Mouse (Mus musculus) heart, postnatal 0 days (tissue): ENCODE data around the gene Smad6. TPM values are rescaled to one million over a fixed set of nuclear protein-coding genes. Genes with fewer than 3 reads are reported as not detected.

Source experiments
- ATAC-seq: fragments of 200-750 bp; cut with Nextera tagmentation; 2 replicates; pipeline ENCODE4 v1.8.0; 2017; ENCODE audit warnings: low read depth, moderate number of reproducible peaks, moderate library complexity; ENCODE audit not compliant: insufficient read depth
- DNase-seq: peaks from one replicate; pipeline ENCODE4 v3.0.0-alpha.2; 2016; ENCODE audit warnings: low spot score
- H3K27ac ChIP-seq: fragments of 300-500 bp; sonication (generic); 2 replicates; pipeline ENCODE4 v1.5.1; 2014; ENCODE audit warnings: low read depth, mild to moderate bottlenecking
- H3K27me3 ChIP-seq: fragments of 300-500 bp; sonication (generic); 2 replicates; pipeline ENCODE4 v1.6.1; 2014; ENCODE audit warnings: low read length, mixed read lengths; ENCODE audit not compliant: control insufficient read depth, insufficient read depth
- H3K36me3 ChIP-seq: fragments of 300-500 bp; sonication (generic); replicated peaks from 2 replicates; pipeline ENCODE4 v1.6.1; 2014; ENCODE audit warnings: low read length, mixed read lengths; ENCODE audit not compliant: control insufficient read depth, insufficient read depth
- H3K4me1 ChIP-seq: fragments of 300-500 bp; sonication (generic); 2 replicates; pipeline ENCODE4 v1.6.1; 2014; ENCODE audit warnings: antibody characterized with exemption; ENCODE audit not compliant: control insufficient read depth, insufficient read depth
- H3K4me2 ChIP-seq: fragments of 300-500 bp; sonication (generic); 2 replicates; pipeline ENCODE4 v1.6.1; 2014; ENCODE audit warnings: low read depth, mild to moderate bottlenecking, low read length, moderate library complexity
- H3K4me3 ChIP-seq: fragments of 300-500 bp; sonication (generic); 2 replicates; pipeline ENCODE4 v1.5.1; 2014; ENCODE audit warnings: low read depth, low read length
- H3K9ac ChIP-seq: fragments of 300-500 bp; sonication (generic); replicated peaks from 2 replicates; pipeline ENCODE4 v1.6.1; 2014; ENCODE audit warnings: low read depth, low read length, mixed read lengths
- H3K9me3 ChIP-seq: fragments of 300-500 bp; sonication (generic); replicated peaks from 2 replicates; pipeline ENCODE4 v1.6.1; 2016; ENCODE audit warnings: low read length; ENCODE audit not compliant: control insufficient read depth
- CTCF ChIP-seq: IDR thresholded peaks from 2 replicates; pipeline ENCODE4 v1.5.1; 2016; ENCODE audit warnings: antibody characterized with exemption, control low read depth, low read depth
- EP300 ChIP-seq: IDR thresholded peaks from 2 replicates; pipeline ENCODE4 v1.6.1; 2016; ENCODE audit warnings: antibody characterized with exemption, low read depth
- WGBS: fragments of 180-500 bp; shearing (Covaris S2); extraction: QIAGEN DNeasy Blood & Tissue Kit; methylation state at CpG from one replicate; pipeline ENCODE4 v1.1.7; 2014; 5-methylcytosine and 5-hydroxymethylcytosine counted together
- polyA plus RNA-seq: library from polyadenylated mRNA; unstranded; fragments of >200 nt; fragmentation: Nextera tagmentation; extraction: Ambion mirVana; gene quantifications from 2 replicates; pipeline ENCODE4 v1.2.1, GENCODE M21; 2015
- total RNA-seq: library from RNA; depleted of rRNA; stranded (reverse); fragments of >200 nt; gene quantifications from 2 replicates; pipeline ENCODE4 v1.2.3, GENCODE M21; 2014; ENCODE audit warnings: low replicate concordance

Smad6 gene
- total and polyA plus RNA-seq, 2 experiments from 2014 or later, result 5.6 to 68.4 TPM

DNA sequence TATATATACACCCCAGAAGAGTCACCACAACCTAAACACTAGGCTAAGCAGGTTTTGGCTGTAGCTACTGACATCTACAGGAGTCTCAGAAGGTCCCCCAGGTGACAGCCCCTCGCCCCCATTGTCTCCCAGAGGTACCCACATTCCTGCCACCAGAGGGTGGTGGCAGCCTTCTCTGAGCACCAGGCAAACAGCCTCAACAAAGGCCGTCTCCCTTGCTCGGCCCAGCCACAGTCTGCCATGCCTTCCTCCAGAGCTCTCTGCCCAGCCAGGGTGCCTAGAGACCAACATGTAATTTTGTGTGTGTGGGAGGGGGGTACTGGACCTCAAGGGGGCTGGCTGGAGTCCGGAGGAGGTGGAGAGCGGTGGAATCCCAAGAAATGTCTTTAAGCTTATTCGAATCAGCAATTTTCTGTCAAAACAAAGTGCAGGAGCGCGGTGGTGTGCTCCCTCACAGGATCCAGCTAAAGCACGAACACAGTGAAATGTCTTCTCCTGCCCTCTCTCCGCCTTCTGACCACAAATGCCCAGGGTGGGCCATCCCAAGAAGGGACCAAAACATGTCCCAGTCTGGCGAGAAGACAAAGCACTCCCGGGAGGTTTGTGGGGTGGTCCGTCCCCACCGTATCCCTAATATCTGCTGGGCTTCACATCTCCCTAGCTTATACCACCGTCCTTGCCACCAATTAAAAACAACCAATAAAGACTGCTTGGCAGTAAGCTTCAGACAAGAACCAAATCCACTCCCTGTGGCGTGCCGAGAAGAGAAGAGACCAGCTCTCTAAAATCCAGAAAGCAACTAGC, 62.5 kb downstream of the Smad6 start:
- Histone ChIP-seq H3K4me2 (peak overlapping the region; percentile 32), H3K36me3 (no peaks in the 10 kb centered on the region), H3K4me1 (peaks cover 61% of the 10 kb centered on the region), H3K9ac (peak overlapping the region; percentile 38; the same call in 1 of the 2 replicates), H3K4me3 (no peak overlapping the region), H3K27me3 (no peaks in the 10 kb centered on the region), H3K9me3 (no peaks in the 10 kb centered on the region), H3K27ac (peak overlapping the region; percentile 81)
- TF ChIP-seq EP300, result no peak
- TF ChIP-seq CTCF, result peak; percentile 94
- ATAC-seq, result peak; percentile 64
- DNase-seq, result peak; percentile 86
- WGBS, result 42% methylated on average over 17 of the region's 17 CpGs

DNA sequence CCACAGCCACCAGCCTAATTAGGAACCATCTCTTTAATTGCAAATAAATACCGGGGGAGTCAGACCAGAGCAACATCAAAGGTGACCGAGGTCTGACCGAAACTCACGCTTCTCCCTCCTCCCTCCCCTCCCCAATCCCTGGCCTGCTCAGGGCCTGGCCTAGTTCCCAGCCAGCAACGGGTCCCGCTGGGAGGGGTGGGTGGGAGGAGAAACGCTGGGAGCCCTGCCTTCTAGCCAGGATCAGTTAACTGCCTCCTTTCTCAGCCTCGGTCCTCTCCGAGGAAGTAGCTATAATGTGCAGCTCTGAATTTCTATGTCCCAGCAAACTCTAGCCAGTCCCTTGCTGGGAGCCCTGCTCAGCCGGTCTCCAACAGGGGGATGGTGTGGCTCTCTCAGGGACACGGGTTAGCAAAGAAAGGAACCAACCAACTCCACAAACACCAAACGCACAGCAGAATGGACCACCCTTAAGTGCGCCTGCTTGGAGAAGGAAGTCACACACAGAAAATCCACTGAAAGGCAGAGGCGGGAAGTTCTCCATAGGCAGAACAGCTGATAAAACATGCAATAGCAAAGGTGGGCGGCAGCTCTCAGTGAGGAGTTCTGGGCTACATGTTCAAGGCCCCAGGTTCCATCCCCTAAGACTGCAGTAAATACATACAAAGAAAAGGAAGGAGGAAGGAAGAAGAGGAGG, 63.4 kb downstream of the Smad6 start:
- Histone ChIP-seq H3K27ac (peak overlapping the region; percentile 81), H3K9me3 (no peaks in the 10 kb centered on the region), H3K36me3 (peaks cover 3% of the 10 kb centered on the region), H3K9ac (0 out of 2 replicates have a peak overlapping the region, but pooled peaks have one; percentile 3), H3K4me3 (no peak overlapping the region), H3K27me3 (no peaks in the 10 kb centered on the region), H3K4me1 (peaks cover 55% of the 10 kb centered on the region), H3K4me2 (peak overlapping the region; percentile 32)
- peak; percentile 10; the same call in 1 of the 2 replicates for TF ChIP-seq CTCF
- TF ChIP-seq EP300, result no peak
- ATAC-seq (peak; percentile 70), DNase-seq (peak; percentile 87)
- 12% methylated on average over 15 of the region's 15 CpGs for WGBS

DNA sequence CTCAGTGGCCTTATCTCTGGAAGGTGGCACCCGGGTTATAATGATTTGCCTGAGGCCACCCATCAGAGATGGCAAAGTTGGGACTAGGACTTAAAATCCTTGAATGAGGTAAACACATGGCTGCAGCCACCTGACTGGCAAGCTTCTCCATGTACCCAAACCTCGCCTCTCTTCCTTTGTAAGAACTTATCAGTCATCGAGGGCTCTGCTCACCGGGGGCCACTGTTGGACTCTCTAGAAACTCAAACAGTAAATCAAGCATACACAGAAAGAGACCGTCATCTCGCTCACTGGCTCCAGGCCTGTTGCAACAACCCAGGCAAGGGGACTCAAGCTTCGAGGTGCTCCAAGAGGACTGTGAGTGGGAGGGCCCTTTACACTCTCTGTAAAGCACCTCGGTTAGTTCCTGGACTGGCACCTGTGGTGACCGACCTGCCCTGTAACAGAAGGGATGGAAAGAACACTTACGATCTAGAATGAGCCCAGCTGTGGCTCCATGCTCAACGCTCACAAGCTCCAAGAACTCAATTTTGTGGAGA, 64.1 kb downstream of the Smad6 start:
- peaks cover 48% of the 10 kb centered on the region for H3K4me1 ChIP-seq
- 45% methylated on average over 11 of the region's 11 CpGs for WGBS
- 0 out of 2 replicates have a peak overlapping the region, but pooled peaks have one; percentile 3 for H3K9ac ChIP-seq
- no peak overlapping the region for H3K4me3 ChIP-seq
- H3K4me2 ChIP-seq, result peak overlapping the region; percentile 32
- no peaks in the 10 kb centered on the region for H3K27me3 ChIP-seq
- peak overlapping the region; percentile 81 for H3K27ac ChIP-seq
- H3K9me3 ChIP-seq, result no peaks in the 10 kb centered on the region
- TF ChIP-seq EP300, result no peak
- TF ChIP-seq CTCF, result no peak
- DNase-seq, result no peak
- H3K36me3 ChIP-seq, result peaks cover 6% of the 10 kb centered on the region
- no peak for ATAC-seq

DNA sequence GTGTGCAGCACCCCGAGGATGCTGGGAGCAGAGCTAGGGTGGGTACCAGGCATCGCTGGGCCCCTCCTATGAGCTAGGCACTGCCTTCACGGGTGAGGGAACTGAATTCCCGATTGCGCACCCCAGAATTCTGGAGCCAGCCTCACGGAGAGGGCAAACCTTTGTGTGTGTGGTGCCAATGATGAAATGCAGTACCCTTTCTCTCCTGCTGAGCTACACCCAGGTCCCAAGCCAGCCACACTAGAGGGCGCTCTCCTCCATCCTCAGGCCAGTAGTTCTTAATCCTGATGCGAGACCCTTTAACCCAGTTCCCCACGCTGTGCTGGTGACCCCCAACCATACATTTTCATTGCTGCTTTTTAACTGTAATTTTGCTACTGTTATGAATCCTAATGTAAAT, 65.8 kb downstream of the Smad6 start:
- no peaks in the 10 kb centered on the region for H3K9me3 ChIP-seq
- DNase-seq (peak; percentile 77), ATAC-seq (no peak)
- H3K4me2 ChIP-seq, result no peak overlapping the region
- H3K27me3 ChIP-seq, result no peaks in the 10 kb centered on the region
- H3K27ac ChIP-seq, result no peak overlapping the region
- H3K36me3 ChIP-seq, result peaks cover 17% of the 10 kb centered on the region
- WGBS, result 22% methylated on average over 9 of the region's 9 CpGs
- TF ChIP-seq CTCF (peak; percentile 93), EP300 (no peak)
- H3K4me3 ChIP-seq, result no peak overlapping the region
- H3K4me1 ChIP-seq, result peaks cover 43% of the 10 kb centered on the region
- H3K9ac ChIP-seq, result no peak overlapping the region

DNA sequence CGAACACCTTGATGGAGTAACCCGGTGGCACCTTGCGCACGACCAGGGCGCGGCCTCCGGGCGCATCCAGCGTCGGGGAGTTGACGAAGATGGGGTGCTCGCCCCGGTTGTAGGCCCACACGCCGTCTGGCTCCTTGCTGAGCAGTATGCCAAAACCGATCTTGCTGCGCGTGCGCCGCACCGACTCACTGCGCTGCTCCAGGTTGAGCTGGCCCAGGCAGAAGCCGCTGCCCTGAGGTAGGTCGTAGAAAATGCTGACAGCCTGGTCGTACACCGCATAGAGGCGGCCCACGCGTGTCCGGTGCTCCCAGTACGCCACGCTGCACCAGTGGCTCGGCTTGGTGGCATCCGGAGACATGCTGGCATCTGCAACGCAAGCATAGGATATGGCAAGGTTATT, 68.2 kb downstream of the Smad6 start:
- no peak for ATAC-seq
- no peak overlapping the region for H3K4me2 ChIP-seq
- H3K9me3 ChIP-seq, result no peaks in the 10 kb centered on the region
- no peak overlapping the region for H3K4me3 ChIP-seq
- DNase-seq, result no peak
- TF ChIP-seq EP300 (no peak), CTCF (no peak)
- H3K9ac ChIP-seq, result no peak overlapping the region
- 71% methylated on average over 35 of the region's 35 CpGs for WGBS
- peaks cover 19% of the 10 kb centered on the region for H3K4me1 ChIP-seq
- H3K36me3 ChIP-seq, result peaks cover 18% of the 10 kb centered on the region
- H3K27me3 ChIP-seq, result no peaks in the 10 kb centered on the region
- no peak overlapping the region for H3K27ac ChIP-seq
